Mouse (Mus musculus) c-Kit-positive CD71-negative TER-119-negative erythroid progenitor cells, embryonic 14.5 days (primary cell): ENCODE measurements around the gene Zfp551.

Experiments used
- DNase-seq: peaks from one replicate; pipeline ENCODE4 v3.0.0-alpha.2; 2013; ENCODE audit warnings: low read depth

Gene Zfp551

DNA sequence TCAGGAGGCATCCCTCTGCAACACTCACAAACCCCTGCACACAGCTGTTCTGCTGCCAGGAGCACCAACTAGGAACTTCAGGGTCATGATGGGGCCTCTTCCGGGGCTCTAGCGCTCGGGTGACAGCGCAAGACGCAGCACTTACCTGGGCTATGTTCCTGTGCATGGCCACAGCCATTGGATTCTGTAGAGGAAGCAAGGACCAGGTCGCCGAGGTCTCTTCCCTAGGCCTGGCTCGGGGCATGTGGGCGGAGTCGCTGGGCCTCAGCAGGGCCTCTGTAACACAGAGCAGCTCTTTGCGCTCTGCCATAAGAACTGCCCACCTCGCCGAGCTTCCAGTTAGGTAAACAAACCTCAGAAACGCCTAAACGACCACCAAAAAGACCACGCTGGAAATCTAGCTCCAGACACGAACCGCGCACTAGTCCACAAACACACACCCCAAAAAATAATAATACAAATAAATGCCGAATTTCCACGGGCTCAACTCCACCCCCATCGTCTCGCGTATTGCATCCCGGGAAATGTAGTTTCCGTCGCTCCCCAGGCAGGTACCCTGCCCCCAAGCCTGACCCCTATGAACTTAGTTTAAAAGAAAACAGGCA, at the start of gene Zfp551:
Gene Zfp551 (minus strand): TSS at position 507 of the 605 bp plus-strand sequence.
- DNase-seq: peak; percentile 34

DNA sequence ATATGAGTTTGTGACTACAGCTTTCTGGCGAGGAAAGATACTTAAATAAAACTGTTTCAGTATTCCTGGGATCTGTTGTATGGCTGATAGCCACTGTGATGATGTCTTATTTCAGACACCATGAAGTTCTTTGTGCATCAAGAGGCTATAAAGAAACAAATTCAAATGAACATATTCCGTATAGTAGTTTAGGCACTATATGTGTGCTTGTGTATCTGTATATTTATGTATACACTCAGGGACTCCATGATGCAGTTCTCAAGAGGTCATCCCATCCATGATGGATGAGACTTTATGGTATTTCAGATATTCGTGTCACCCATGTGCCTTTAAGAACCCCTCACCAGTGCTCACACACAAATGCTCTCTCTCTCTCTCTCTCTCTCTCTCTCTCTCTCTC, 304 bp upstream of the Zfp551 start:
- no peak for DNase-seq

DNA sequence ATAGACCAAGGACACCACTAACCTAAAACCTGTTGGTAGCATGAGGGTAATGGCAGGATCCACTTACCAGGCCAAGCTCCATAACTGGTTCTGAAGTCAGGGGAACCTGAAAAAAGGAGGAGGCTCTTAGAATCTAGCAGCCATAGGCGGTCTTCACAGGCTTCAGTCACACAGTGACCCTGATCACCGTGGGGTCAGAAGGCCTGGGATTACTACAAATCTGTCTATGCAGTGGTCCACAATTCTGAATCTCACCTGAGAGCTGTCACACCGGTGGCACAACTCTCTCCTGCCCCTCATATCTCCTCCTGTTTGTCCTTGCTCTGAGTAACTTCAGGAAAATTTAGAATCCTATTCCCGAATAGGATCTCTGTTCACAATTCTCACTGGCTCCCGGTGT, 810 bp downstream of the Zfp551 start:
- DNase-seq: no peak

DNA sequence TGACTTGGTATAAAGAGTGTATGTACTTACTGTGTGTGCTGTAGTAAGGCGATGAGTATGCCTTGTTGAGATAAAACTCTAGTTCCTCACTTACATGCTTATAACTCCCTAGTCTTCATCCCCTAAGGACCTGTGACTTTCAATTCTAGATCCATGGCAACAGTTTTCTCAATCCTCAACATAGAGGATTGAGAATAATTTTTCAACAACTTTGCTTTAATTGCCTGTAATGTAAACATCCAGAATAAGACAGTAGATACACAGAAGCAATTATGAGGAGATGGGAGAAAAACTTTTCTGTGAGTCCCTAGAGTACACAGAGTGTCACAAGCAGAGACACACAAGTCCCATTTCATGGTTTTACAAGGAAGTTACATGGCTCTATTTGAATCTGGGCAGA, 53.4 kb downstream of the Zfp551 start, which contains the start of gene Vmn1r84:
Gene Vmn1r84 (minus strand): TSS at position 101 of the 400 bp plus-strand sequence.
- no peak for DNase-seq
